Mouse (Mus musculus): Measurements from ENCODE around the gene Xlr4b.
A peak's percentile ranks its signal among the peaks of the same experiment; 100 is the strongest.
"Not testable (repeated sequence)": the region's sequence is repeated elsewhere in the genome, so short reads cannot be mapped to it uniquely, and the experiment has no call there.

Gene Xlr4b

DNA sequence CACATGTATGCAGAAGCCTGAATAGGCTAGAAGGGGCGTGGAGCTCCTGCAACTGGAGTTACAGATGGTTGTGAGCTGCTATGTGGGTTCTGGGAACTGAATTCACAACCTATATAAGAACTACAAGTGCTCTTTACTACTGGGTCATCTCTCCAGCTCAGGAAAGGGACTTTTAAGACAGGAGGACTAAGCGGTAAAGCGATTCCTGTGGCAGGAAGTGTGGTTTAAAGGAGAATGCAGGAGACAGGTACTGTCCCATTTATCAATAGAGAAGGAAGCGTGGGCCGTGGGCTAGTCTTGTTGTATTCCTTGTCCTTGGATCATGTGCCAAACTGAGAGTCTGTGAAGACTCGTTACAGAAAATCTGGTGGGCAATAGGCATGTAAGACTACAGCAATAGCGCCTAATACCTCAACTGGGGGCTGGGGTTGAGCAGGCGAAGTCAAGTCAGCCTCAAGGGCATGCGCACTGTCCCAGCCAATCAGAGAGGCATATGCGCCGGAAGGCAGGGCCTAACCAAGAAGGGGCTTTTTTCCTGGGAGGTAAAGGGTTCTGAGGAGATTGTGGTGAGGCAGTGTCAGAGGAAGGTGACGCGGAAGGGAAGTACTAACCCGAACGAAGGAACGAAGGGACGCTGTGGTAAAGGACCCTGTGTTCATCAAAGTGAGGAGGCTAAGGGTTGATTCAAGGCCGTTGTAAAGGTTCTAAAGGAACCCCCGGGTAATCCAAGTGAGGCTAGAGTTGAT lies at the start of gene Xlr4b:
Gene Xlr4b (plus strand): TSS at position 515 of the 746 bp plus-strand sequence.
- not testable (repeated sequence) for DNase-seq (ENCODE audit: low spot score)

DNA sequence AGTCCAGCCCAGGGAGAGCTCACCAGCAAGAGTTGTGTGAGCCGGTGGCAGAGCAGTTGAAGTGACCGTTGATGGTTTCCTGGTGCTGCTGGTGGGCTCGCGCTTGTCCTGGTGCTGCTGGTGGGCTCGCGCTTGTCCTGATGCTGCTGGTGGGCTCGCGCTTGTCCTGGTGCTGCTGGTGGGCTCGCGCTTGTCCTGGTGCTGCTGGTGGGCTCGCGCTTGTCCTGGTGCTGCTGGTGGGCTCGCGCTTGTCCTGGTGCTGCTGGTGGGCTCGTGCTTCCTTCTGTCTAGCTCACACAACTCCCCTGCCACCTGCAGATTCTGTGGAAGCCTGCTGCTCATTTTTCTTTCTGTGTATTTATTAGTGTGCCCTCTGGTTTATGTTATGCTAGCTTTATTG lies 37.2 kb upstream of the Xlr4b start, which contains the start of gene Spin2d:
Gene Spin2d (minus strand): TSS at position 101 of the 400 bp plus-strand sequence.
- not testable (repeated sequence) for DNase-seq (ENCODE audit: low spot score)

DNA sequence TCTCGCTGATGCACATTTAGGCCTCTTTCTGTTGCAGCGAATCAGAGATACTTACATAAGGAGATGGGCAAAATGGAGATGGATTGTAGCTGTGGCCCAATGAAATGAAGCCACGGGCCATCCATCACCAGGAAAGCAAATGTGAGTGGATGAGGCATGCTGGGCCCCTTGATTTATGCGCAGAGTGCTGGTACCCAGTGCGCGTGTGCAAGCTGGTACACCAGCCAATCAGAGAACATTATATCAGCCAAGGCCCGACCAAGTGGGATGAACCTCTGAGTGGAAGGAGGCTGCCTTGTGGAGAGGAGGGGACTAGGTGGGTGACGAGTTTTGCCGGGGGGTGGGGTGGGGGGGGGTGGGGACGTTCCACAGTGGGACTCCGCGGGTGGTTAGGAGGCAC lies 22.2 kb upstream of the Xlr4b start, which contains the start of gene Xlr3b:
Gene Xlr3b (plus strand): TSS at position 274 of the 400 bp plus-strand sequence.
- DNase-seq (ENCODE audit: low spot score): peak; percentile 1

GRCm38 (mm10) chrX:73225365-73225764 lies 11.2 kb downstream of the Xlr4b start:
- no peak for DNase-seq (ENCODE audit: low spot score)

DNA sequence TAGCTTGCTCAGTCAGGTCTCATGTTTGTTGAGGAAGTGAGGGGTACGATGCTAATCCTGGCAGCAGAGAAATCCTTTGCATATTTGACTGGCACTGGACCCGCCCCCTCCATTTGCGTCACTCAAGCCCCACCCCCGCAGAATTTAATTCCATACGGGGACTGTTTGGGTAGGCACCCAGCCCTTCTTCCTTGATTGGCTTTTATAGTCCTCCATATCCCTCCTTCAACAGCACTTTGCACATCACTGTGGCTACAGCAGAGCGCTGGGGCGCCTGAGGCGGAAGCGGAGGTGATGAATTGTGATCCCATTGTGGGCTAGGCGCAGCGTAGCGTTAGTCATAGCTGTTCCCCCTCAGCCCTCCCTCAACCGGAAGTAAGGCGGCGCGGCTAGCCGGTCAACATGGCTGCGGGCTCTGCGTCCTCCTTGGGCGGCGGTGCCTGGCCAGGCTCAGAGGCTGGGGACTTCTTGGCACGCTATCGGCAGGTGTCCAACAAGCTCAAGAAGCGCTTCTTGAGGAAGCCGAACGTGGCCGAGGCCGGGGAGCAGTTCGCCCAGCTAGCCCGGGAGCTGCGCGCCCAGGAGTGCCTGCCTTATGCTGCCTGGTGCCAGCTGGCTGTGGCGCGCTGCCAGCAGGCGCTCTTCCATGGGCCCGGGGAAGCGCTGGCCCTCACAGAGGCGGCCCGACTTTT lies 13.9 kb downstream of the Xlr4b start, which contains the start of gene F8a:
Gene F8a (plus strand): TSS at position 378 of the 692 bp plus-strand sequence.
- DNase-seq (ENCODE audit: low spot score): peak; percentile 86

DNA sequence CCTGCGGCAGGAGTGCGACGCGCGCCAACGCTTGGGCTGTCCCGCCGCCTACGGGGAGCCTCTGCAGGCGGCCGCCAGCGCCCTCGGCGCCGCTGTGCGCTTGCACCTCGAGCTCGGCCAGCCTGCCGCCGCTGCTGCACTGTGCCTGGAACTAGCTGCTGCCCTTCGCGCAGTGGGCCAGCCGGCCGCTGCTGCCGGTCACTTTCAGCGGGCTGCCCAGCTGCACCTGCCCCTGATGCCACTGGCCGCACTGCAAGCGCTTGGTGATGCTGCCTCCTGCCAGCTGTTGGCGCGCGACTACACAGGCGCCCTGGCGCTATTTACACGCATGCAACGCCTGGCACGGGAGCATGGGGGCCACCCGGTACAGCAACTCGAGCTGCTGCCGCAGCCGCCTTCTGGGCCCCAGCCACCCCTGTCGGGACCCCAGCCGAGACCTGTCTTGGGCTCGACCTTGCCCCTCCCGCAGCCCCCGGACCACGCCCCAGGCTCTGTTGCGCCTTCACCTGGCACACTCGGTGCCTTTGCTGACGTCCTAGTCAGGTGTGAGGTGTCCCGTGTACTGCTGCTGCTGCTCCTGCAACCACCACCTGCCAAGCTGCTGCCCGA lies 14.6 kb downstream of the Xlr4b start:
- DNase-seq (ENCODE audit: low spot score): peak; percentile 49

DNA sequence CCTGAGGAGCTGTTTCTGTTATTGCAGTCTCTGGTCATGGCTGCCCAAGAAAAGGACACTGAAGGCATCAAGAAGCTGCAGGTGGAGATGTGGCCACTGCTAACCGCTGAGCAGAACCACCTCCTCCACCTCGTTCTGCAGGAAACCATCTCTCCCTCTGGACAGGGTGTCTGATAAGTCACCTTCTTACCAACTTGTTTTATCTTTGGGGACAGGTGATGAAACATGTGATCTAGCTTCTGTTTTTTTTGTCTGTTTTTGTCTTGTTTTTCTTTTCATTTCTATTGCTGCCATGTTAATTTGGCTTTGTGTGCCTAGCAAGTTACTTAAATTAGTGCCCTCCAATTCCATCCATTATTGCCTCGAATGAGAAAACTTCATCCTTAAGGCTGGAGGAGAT lies 15.2 kb downstream of the Xlr4b start:
- DNase-seq (ENCODE audit: low spot score): no peak

DNA sequence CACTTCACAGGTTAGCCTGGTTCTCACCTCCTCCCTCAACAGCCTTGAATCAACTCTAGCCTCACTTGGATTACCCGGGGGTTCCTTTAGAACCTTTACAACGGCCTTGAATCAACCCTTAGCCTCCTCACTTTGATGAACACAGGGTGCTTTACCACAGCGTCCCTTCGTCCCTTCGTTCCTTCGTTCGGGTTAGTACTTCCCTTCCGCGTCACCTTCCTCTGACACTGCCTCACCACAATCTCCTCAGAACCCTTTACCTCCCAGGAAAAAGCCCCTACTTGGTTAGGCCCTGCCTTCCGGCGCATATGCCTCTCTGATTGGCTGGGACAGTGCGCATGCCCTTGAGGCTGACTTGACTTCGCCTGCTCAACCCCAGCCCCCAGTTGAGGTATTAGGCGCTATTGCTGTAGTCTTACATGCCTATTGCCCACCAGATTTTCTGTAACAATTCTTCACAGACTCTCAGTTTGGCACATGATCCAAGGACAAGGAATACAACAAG lies 28.7 kb downstream of the Xlr4b start, which contains the start of gene Xlr4c:
Gene Xlr4c (minus strand): TSS at position 310 of the 505 bp plus-strand sequence.
- not testable (repeated sequence) for DNase-seq (ENCODE audit: low spot score)

GRCm38 (mm10) chrX:73262428-73262827 lies 48.3 kb downstream of the Xlr4b start:
- DNase-seq (ENCODE audit: low spot score): not testable (repeated sequence)

GRCm38 (mm10) chrX:73265270-73265669 lies 51.1 kb downstream of the Xlr4b start, which contains the start of gene Xlr3c:
Gene Xlr3c (minus strand): TSS chrX:73265390.
- not testable (repeated sequence) for DNase-seq (ENCODE audit: low spot score)
